Mouse (Mus musculus): ENCODE data around the gene Git1.

GRCm38 (mm10) chr11:77461856-77462255 lies 31.5 kb upstream of the Git1 start:
- TF ChIP-seq CTCF (conservative IDR thresholded peaks at IDR 0.05; ENCODE audit: insufficient read depth, insufficient read length, low read depth, low read length), result no peak
- TF ChIP-seq POLR2A (IDR thresholded peaks at IDR 0.05; ENCODE audit: low read depth, low read length), result no peak
